Mouse (Mus musculus) frontal cortex, postnatal 25 days (tissue): ENCODE results near the gene Capn15.

ENCODE experiments used
- DNase-seq, 2 experiments: peaks; one replicate each; pipeline ENCODE4 v3.0.0; 2022; ENCODE audit warnings: low spot score in 2 of 2

The Capn15 gene

DNA sequence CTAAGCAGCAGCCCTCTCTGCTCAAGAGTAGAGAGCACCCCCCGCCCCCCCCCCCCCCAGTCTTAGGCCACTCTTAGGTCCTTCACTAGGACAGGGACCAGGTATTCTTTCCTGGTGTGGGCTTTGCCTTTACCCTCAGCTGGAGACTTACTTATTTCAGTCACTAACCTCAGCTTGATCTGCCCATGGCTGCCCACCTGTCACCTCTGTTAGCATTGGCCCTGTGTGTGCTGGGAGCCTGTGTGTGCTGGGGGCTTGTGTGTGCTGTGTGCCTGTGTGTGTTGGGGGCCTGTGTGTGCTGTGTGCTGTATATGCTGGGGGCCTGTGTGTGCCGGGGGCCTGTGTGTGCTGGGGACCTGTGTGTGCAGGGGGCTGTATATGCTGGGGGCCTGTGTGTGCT, 30.9 kb downstream of the Capn15 start:
- no peak for DNase-seq

DNA sequence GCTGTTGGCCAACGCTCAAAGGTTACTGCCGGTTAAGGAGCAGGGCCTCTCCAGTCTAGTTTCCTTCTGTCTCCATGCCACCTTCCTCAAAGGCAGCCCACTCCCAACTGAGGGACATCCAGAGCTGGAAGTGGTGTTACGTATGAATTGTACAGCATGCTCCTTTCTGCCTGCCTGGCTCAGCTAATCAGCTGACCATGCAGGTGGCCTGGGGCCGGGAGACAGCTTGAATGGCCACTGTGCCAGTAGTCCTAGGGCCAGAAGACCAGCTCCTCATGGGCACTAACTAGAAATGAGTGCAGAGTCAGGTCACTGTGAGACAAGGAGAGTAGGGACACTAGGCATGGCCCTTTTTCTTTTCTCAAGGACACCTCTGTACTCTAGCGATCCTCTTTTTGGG, 32.4 kb downstream of the Capn15 start:
- no peak for DNase-seq

DNA sequence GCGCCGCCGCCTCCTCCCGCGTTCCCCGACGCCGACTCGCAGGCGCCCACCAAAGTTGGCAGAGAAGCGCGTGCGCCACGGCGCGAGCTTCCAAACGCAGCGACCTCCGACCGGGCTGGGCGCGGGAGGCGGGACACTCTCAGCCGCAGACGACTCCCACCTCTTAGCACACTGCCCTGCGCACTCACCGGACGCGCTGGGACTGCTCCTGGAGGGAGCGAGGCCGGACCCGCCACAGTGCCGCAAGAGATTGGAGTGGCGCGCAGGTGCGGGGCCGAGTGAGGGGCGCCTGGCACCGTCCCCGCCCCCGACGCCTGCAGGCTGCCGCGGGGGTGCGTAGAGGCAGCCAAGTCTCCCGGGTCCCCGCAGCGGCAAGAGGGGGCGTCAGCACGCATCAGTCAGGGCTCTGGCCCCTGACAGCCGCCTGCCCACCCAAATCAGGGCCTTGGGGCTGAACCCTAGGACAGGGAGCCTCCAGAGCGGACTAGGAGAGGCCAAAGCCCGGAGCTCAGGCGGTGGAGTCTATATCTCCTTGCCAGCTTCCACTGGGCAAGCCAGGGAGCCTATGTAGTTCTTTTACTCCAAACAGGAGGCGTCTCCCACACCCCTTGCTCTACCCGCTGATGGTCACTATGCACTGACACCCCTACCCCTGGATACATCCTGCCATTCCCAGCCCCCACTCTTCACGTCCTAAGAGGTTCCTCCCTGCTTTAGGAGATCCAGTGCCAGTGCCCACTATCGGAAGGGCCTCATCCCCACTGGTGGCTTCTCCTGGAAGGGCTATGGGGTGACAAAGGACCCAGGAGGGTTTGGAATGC, 33.6 kb downstream of the Capn15 start, which contains the start of gene A930017K11Rik:
Gene A930017K11Rik, minus strand, starts transcription at position 763 of the 821 bp plus-strand sequence.
- no peak for DNase-seq

DNA sequence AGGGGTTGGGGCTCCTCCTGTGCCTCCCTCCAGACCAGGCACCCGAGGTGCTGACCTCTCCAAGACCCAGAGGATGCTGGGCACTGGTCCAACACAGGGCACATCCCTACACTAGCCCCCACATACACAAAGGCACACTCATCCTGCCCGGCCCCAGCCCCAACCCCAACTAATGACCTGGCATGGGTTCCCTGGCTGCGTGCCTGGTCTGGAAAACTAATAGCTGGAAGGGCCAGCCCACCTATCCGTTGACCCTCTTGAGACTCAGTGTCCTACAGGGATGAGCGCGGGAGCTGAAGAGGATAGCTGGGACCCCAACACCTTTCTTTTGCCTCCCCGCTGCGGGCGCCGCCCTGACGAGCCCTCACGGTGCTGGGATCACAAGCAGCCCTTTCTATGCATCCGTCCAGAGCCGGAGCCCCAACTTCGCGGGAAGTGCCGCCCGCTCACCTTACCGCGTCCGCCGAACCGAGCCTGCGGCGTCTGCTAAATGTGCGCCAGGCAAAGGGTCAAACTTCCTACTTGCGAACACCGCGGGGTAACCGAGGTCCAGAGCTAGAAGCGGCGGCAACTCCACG, 34.3 kb downstream of the Capn15 start:
- DNase-seq, result no peak

DNA sequence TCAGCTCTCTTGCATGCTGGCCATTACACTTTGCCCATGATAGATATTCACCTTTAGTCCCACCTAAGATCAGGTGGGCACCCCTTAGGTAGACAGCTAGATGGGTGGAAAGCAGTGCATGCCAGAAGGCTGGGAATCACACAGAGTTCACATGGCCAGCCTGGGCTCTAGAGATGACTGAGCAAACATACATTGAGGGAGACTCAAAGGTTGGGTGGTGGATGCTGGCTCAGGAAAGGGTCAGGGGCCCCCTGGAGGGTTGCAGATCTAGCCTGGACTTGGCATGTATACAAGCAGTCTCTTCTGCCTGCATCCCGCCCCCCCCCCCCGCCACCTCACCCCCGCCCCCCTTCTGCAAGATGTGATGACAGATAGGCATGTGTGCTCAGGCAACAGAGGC, 34.9 kb downstream of the Capn15 start:
- DNase-seq, result no peak

DNA sequence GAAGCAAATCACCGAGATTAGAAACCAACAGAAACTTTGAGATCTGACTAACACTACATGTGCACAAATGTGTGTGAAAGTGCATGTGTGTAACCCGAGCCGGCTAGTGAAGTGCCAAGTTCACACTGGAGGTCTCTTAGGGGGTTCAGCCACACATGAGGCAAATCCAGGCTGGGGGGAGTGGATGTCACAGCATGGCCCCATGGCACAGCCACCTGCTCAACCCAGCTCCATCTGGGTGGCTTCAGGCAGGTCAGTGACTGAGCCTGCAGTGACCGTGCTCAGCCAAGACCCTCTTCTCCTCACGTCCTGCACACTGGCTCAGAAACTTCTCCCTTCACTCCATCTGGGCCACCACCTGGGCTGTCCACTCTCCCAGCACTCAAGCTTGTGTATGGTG, 35.6 kb downstream of the Capn15 start:
- no peak for DNase-seq

DNA sequence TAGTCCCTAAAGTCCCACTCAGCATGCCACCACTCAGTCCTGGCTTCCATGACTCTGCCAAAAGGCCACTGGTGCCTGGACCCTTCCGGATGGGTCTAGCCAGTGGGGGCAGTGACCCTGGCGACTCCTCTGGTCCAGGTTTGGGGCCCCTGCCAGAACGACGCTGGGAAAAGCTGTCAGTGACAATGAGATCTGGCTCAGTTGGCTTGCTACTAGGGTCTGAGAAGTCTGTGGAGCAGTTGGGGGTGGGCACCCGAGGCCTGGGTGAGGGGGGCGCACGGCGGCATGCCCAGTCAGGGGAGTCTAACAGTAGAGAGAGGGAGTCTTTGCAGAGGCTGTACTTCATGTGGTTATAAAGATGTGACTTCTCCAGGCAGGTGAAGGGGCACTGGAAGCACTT, 37.5 kb downstream of the Capn15 start:
- DNase-seq, result no peak

DNA sequence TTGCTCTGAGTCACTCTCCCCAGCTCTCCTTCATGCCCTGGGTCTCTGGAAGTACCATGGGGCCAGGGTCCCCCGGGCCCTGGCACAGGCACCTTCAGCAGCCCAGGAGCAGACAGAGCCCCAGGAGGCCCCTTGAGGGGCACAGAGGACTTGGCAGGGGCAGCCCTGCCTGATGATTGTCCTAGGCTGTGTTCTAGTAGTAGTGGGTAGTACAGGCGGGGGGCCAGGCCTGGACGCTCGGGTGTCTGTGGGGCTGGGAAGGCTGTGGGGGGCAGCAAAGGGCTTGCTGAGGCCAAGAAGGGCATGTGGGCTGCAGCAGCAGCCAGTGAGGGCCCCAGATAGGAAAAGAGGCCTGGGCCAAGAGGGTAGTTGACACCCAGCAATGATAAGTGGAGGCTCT, 38.0 kb downstream of the Capn15 start:
- no peak for DNase-seq

DNA sequence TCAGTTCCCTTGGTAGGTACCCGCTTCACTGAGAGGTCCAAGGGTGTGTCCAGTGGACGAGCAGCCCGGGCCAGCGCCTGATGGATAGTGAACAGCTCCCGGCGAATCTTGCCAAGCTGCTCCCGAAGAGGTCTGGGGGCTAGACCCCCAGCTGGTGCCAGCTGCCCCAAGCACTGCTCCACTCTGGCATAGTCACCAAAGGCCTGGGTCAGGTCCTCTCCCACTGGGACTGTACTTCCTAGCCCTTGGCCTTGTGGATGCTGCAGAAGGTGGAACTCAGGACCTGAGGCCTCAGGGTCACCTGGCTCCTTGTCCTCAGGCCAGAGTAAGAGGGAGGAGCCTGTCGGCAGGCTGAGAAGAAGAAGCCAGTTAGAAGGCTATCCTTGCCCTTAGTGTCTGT, 38.7 kb downstream of the Capn15 start:
- DNase-seq, result no peak

DNA sequence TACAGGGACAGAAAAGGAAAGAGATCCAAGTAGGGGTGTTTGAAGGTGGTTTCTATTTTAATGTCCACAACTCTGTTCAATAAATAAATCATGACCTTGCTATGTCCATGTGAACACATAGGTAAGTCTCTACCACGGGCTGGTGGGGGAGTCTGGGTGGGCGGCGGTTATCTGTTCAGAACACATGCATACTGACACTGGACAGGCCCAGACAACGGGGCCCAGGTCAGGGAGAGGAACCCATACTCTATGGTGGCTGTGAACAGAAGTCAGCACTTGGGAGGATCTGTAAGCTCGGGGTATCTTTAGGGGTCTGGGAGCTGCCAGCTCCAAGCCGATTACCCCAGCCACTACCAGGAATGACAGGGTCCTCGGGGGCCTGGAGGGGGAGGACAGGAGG, 39.2 kb downstream of the Capn15 start:
- DNase-seq, result no peak

DNA sequence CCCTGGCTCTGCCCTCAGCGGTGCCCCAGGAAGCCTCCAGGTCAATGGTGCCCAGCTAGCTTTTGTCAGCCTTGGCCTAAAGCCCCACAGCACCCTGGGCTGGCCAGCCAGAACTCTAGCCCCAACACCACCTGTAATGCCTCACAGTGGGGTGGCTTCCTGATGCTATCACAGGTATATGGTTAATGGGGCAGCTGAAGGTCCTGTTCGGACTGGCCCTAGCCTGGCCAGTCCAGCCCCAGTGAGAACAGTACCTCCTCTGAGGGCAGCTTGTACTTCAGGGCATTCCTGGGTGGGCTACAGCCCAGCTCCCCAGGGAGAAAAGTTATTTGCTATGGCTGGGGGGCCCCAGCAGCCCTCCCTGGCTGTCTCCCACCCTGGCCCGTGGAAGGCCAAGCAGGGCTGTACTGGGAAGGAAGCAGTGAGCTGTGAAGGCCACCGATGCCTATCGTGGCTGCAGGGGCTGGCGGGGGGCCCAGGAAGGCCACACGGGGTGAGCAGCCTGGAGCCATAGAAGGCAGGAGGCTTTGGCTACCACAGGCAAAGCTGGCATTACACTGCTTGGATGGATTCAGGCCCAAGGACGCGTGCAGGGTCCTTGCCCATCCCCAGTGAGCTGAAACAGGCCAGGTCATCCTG, 40.0 kb downstream of the Capn15 start:
- DNase-seq, result no peak

DNA sequence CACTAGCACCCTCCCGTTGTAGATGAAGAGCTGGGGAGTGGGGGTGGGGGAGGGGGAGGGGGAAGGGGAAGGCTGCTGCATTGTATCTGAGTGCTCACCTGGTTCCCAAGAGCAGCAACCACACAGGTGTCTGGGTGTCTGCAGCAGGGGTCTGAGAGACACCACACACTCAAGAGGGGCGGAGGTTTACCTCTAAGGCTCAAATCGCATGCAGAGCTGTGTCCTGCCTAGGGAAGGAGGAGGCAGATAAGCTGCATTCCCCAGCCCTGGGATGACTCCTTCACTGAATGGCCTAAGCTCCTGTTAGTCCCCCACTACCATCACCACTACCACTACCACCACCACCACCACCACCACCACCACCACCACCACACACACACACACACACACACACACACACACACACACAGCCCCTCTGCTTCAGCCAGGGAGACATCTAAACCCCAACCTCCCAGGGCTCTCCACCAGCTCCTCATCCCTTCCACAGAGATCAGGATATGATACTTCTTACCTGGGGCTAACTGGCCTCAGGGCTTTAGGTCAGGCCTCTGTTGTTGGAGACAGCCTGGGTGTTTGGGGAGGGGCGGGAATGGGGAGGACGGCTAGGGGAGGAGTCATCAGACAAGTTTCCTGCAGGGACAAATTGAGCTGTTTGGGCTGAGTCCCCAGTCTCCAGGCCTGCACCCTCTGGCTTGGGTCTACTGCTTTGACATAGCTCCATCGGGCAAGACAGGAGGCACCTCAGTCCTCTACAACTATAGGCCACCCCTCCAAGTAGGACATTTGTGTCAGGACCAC, 41.0 kb downstream of the Capn15 start, which contains the start of the genes Pigq and Nhlrc4:
Gene Pigq, minus strand, starts transcription at position 571 of the 798 bp plus-strand sequence.
Gene Nhlrc4, minus strand, starts transcription at position 596 of the 798 bp plus-strand sequence.
- no peak for DNase-seq

DNA sequence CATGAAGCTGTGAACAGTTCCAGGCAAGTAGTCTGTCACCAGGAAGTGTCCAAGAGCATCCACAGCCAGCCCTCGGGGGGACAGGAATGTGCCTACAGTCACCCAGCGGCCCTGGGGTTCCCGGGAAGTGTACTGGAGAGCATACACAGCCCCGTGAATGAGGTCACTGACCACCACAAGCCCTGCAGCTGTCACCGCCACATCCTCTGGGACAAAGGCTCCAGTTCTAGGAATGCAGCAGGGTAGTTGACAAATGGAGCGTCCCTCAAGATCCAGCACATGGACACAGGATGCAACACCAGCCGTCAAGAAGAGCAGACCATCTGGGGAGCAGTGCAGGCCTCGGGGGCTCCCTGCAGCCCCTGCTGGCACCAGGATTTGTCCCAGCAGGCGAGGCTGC, 41.8 kb downstream of the Capn15 start:
- no peak for DNase-seq

DNA sequence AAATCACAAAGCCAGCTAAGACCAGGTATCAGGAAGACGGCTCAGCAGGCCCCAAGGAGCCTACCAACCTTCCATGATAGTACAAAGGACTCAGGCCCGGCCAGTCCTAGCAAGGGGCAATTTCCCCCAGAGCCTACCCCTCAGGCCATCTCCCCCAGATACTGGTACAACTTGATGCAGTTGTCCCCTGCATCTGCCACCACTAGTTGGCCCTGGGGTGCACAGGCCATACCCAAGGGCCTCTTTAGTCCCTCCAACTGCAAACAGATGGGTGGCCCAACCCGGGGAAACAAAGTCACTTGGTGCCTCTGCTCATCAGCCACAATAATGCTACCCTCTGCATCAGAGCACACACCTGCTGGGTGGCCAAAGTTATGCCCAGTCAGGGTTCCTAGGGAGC, 42.4 kb downstream of the Capn15 start:
- DNase-seq, result no peak

DNA sequence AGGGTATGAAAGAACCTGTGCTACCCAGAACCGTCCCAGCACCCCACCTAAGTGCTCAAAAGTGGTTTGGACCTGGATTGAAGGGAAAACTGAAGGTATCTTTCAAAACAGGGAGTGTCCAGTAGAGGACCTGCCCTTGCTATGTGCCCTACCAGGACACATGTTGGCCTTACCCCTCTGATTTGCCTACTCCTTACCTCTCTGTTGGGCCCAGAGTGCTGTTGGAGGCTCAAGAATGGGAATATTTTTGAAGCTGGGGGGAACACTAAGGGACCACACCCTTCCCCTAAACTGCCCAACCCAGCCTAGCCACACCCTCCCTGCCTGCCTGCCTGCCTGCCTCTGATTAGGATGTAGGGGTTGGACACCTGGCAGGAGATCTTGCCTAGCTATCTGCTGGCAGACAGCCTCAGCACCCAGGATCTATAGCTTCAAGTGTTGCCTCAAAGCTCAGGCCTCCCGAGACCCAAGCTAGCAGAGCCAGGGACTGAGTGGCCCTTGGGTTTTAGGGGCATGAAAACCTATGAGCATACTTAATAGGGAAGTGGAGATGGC, 42.9 kb downstream of the Capn15 start:
- DNase-seq, result no peak

DNA sequence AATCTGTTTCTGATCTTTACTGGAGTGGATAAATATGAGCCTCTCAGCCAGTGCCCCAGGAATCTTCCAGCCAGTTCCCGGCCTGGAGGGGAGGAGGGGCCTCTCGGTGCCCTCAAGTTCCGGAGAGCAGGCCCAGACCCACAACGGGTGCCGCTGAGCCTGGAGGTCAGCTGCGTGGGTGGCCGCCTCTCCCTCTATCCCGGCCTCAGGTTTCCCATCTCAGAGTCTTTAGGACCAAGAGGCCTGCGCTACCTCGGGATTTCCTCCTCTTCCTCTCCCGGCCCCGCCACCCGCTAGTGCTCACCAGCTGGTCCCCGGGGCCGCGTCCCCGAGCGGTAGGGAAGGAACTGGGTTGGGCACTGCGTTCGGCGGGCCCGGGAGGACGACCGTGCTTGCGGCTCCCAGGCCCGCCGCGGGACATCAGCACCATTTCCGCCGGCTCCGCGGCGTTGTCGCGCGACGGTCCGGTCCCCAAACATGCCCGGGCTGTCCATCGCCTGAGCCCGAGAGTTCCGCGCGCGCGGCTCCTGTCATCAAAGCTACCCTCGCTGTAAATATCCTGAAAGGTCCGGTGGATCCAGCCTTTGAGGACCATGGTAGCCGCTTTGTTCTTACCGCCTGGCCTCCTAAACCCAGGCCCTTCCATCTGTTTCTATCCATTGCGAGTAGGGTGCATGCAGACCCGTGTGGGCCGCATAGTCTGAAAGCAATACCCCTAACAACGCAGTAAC, 43.9 kb downstream of the Capn15 start:
- DNase-seq, result peak; percentile 63 to 70

DNA sequence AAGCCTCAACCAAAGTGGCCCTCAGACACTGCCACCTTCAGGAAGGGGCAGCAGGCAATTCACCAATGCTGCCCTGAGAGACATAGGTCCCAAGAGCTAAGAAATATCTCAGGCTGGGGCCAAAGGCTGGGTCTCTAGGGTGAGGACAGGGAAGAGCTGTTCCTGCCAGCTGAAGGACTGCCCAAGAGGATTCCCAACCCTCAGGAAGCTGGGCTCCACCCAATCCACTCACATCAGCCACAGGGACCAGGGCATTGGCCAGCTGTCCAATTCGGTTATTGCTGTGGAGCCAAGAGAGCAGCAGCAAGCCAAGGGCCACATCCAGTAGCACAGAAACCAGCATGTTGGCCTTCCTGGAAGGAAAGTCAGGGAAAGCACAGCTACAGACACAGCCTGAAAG, 51.1 kb downstream of the Capn15 start:
- DNase-seq, result no peak

DNA sequence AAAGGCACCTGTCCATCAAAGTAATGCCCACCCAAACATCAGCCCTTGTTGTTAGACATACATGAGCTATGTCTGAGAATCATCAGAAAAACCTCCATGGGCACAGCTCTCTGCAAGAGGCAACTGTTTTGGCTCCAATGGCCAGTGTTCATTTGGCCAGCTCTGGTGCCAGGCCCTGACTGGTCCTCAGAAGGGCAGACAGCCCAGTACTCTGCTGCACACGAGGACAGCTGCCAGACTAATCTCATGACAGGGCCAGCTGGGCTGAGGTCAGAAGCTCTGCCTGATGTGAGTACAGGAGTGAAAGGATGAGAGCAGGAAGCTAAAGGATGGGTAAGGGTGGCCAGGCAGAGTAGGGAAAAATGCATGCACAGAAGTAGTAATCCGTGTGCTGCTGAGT, 60.2 kb downstream of the Capn15 start:
- no peak for DNase-seq

DNA sequence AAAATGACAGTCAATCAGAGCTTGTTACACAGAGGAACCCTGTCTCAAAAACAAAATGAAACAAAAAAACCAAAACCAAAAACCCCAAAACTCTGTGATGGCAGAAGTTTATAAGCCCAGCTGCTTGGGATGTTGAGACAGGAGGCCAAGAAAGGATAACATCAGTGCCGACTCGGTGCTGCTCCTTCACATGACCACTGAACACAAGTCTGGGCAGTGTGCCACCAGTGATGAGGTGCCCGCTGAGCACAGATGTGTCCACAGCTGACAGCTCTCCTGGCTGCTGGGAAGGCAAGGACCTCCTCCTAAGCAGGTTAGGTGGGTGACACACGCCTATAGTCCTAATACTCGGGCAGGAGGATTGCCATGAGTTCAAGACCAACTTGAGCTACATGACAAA, 63.5 kb downstream of the Capn15 start:
- no peak for DNase-seq

DNA sequence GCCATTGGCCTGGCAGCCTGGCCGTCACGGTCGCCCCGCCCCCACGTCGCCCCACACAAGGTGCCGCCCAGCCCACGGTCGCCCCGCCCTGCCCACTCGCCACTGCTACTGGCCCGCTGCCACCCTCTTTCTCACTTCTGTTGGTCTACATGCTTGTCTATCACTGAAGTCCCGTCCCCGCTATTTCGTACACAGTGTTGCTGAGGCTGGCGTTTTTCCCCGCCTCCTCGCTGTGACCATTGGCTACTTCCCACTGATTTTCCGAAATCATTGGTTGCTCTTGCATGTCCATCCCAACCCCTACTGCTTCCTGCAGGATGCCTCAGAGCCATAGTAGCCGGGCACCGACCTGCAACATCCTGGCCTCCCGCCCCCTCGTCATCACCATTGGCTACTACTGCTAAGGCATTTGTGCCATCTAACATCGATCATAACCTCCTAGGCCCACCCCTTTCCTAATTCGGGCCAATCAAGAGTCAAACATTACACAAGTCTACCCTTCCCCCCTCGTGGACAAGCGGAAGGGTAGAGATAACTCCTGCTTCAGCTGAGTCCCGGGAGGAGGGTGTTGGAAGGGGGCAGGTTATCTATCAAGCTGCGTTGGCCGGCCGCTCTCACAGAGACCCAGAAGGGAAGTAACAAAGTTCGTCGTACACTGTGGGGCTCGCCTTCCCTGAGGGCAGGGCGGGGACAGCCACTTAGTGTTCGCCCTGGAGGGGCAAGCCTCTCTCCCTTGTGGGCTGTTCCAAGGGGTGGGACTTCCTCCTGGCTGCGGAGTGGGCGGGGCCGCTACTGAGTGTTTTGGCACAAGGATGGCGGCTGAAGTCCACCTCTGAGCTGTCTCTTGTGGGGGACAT, 65.6 kb downstream of the Capn15 start:
- peak; percentile 99 to 100 for DNase-seq
